ENCODE assay signal across 21 mouse cellular contexts in genomic region chr15:18993512-18993911, GRCm38 (mm10).
DNase-seq lines count a peak whose midpoint lies in the region; ATAC-seq and TF ChIP-seq lines count a peak whose summit lies in the region.
"Had no signal": no experiment of that assay in that cellular context is flagged by ENCODE, and none has a peak within 500 bp of the region (broad histone marks: within the 10 kb centered on the region; RNA-seq: fewer than 3 reads in every experiment).

No protein-coding gene starts in this region.

- no peaks in the 10 kb centered on the region for H3K27me3 ChIP-seq in heart, postnatal 0 days (ENCODE audit: control insufficient read depth, insufficient read depth, low read length)
- H3K27me3 ChIP-seq in MEL (ENCODE audit: control insufficient read depth in 1 of 2, insufficient read depth in 2 of 2, low read length in 2 of 2) = no peaks in the 10 kb centered on the region
- no peaks in the 10 kb centered on the region for H3K27me3 ChIP-seq in forebrain, embryonic 15.5 days
- H3K27me3 ChIP-seq: CH12.LX; embryonic facial prominence, embryonic 12.5 days; forebrain, embryonic 13.5 days had no signal

- no peak overlapping the region for H3K27ac ChIP-seq in heart, postnatal 0 days (ENCODE audit: low read depth)
- no peak overlapping the region for H3K27ac ChIP-seq in MEL (ENCODE audit: control insufficient read depth, low read depth, low read length)
- H3K27ac ChIP-seq in forebrain, embryonic 15.5 days (replicated peaks) = no peak overlapping the region
- H3K27ac ChIP-seq: embryonic facial prominence, embryonic 10.5 days; embryonic facial prominence, embryonic 12.5 days; forebrain, embryonic 13.5 days had no signal

- no peak overlapping the region for H3K4me2 ChIP-seq in heart, postnatal 0 days (ENCODE audit: low read depth, low read length)
- H3K4me2 ChIP-seq in forebrain, embryonic 15.5 days (replicated peaks) = no peak overlapping the region
- H3K4me2 ChIP-seq: embryonic facial prominence, embryonic 12.5 days; forebrain, embryonic 13.5 days had no signal

- no peaks in the 10 kb centered on the region for H3K36me3 ChIP-seq in heart, postnatal 0 days (replicated peaks; ENCODE audit: control insufficient read depth, insufficient read depth, low read length)
- no peaks in the 10 kb centered on the region for H3K36me3 ChIP-seq in MEL (ENCODE audit: control insufficient read depth in 1 of 2, insufficient read depth in 2 of 2, low read length in 2 of 2)
- no peaks in the 10 kb centered on the region for H3K36me3 ChIP-seq in forebrain, embryonic 15.5 days
- H3K36me3 ChIP-seq: embryonic facial prominence, embryonic 10.5 days; embryonic facial prominence, embryonic 12.5 days; G1E had no signal

- no peak overlapping the region for H3K4me3 ChIP-seq in heart, postnatal 0 days (ENCODE audit: low read depth, low read length)
- H3K4me3 ChIP-seq in MEL (ENCODE audit: control insufficient read depth in 1 of 2, insufficient read depth in 1 of 2, low read depth in 2 of 2, low read length in 2 of 2) = no peak overlapping the region
- no peak overlapping the region for H3K4me3 ChIP-seq in forebrain, embryonic 15.5 days
- H3K4me3 ChIP-seq: embryonic facial prominence, embryonic 10.5 days; embryonic facial prominence, embryonic 12.5 days; forebrain, embryonic 13.5 days had no signal

- no peaks in the 10 kb centered on the region for H3K9me3 ChIP-seq in heart, postnatal 0 days (replicated peaks; ENCODE audit: control insufficient read depth, low read length)
- H3K9me3 ChIP-seq in MEL (replicated peaks; ENCODE audit: insufficient read depth, low read length) = no peaks in the 10 kb centered on the region
- no peaks in the 10 kb centered on the region for H3K9me3 ChIP-seq in forebrain, embryonic 15.5 days
- H3K9me3 ChIP-seq: embryonic facial prominence, embryonic 10.5 days; embryonic facial prominence, embryonic 12.5 days; forebrain, embryonic 13.5 days; G1E had no signal

- TF ChIP-seq EP300 in heart, postnatal 0 days (IDR thresholded peaks at IDR 0.05; ENCODE audit: low read depth) = no peak
- no peak for TF ChIP-seq EP300 in MEL (IDR thresholded peaks at IDR 0.05; ENCODE audit: low read depth in 1 of 2, low read length in 2 of 2)

- peak; percentile 51 for ATAC-seq in heart, postnatal 0 days (ENCODE audit: insufficient read depth, low read depth)
- ATAC-seq in forebrain, embryonic 15.5 days (replicated peaks) = no peak
- ATAC-seq: activated CD4-positive, CD25-positive, alpha-beta regulatory T cell, adult 4 months; CD4-positive, CD25-positive, alpha-beta regulatory T cell, adult 4 months; forebrain, embryonic 13.5 days; forebrain, embryonic 16.5 days had no signal

- H3K4me1 ChIP-seq in heart, postnatal 0 days (ENCODE audit: control insufficient read depth, insufficient read depth) = peaks cover 3% of the 10 kb centered on the region; the same call in 1 of the 2 replicates
- no peaks in the 10 kb centered on the region for H3K4me1 ChIP-seq in MEL (ENCODE audit: control insufficient read depth in 1 of 2, insufficient read depth in 2 of 2, low read length in 2 of 2)
- H3K4me1 ChIP-seq in forebrain, embryonic 15.5 days = no peaks in the 10 kb centered on the region
- H3K4me1 ChIP-seq: embryonic facial prominence, embryonic 10.5 days; embryonic facial prominence, embryonic 12.5 days had no signal

- no peak for TF ChIP-seq POLR2A in MEL (IDR thresholded peaks at IDR 0.05; ENCODE audit: control insufficient read depth in 1 of 2, insufficient read depth in 1 of 2, low read depth in 1 of 2, low read length in 2 of 2, poor library complexity in 1 of 2)

- TF ChIP-seq CTCF in heart, postnatal 0 days (IDR thresholded peaks at IDR 0.05; ENCODE audit: low read depth) = no peak
- TF ChIP-seq CTCF in MEL (IDR thresholded peaks at IDR 0.05 in 2 of 3, conservative IDR thresholded peaks at IDR 0.05 in 1 of 3; ENCODE audit: control insufficient read depth in 1 of 3, insufficient read depth in 1 of 3, low read depth in 2 of 3, low read length in 3 of 3, poor library complexity in 1 of 3, severe bottlenecking in 1 of 3) = no peak

- H3K79me2 ChIP-seq in MEL (ENCODE audit: control insufficient read depth, insufficient read depth, low read length, poor library complexity) = no peaks in the 10 kb centered on the region

- no peak for TF ChIP-seq RAD21 in MEL (IDR thresholded peaks at IDR 0.05; ENCODE audit: low read depth, low read length)

- peak; percentile 36 for DNase-seq in heart, postnatal 0 days (ENCODE audit: low spot score)
- DNase-seq in heart, adult 11 months = no peak
- no peak for DNase-seq in MEL (ENCODE audit: low read depth, low spot score)
- no peak for DNase-seq in frontal cortex, postnatal 10 days (ENCODE audit: low spot score in 2 of 2)
- DNase-seq: adrenal gland, adult 8-10 months; adrenal gland, postnatal 14 days; adrenal gland, postnatal 36 days; cerebellum, adult 11-12 months; cerebellum, adult 2 months; cerebellum, adult 9-10 months; cerebellum, postnatal 10 days; cerebellum, postnatal 25 days had no signal

- H3K9ac ChIP-seq in heart, postnatal 0 days (replicated peaks; ENCODE audit: low read depth, low read length) = no peak overlapping the region
- no peak overlapping the region for H3K9ac ChIP-seq in MEL (ENCODE audit: control insufficient read depth, low read depth, low read length, poor library complexity, severe bottlenecking)
- no peak overlapping the region for H3K9ac ChIP-seq in forebrain, embryonic 15.5 days (replicated peaks)
- H3K9ac ChIP-seq: embryonic facial prominence, embryonic 12.5 days; forebrain, embryonic 13.5 days had no signal

TF ChIP-seq in MEL, 35 proteins besides CTCF, POLR2A, EP300 and RAD21:
- TF ChIP-seq USF2 (IDR thresholded peaks at IDR 0.05; ENCODE audit: borderline replicate concordance in 1 of 2, insufficient read depth in 1 of 2, low read depth in 1 of 2, low read length in 2 of 2) (0 out of 4 replicates have a peak, but pooled peaks of 1 of the 2 experiments have one; percentile 32), MEF2A (IDR thresholded peaks at IDR 0.05; ENCODE audit: extremely low read depth, insufficient replicate concordance, low read depth, low read length, poor library complexity, severe bottlenecking) (peak; percentile 52; the same call in 1 of the 2 replicates), USF1 (IDR thresholded peaks at IDR 0.05; ENCODE audit: low read depth, low read length) (peak; percentile 83), HCFC1 (IDR thresholded peaks at IDR 0.05; ENCODE audit: low read depth, low read length) (no peak)
